Mouse (Mus musculus) layer of hippocampus, adult 9-11 months (tissue): ENCODE data around the gene Scn4b.

ENCODE experiments used
- DNase-seq: peaks from one replicate; pipeline ENCODE4 v3.0.0; 2022

Scn4b gene

DNA sequence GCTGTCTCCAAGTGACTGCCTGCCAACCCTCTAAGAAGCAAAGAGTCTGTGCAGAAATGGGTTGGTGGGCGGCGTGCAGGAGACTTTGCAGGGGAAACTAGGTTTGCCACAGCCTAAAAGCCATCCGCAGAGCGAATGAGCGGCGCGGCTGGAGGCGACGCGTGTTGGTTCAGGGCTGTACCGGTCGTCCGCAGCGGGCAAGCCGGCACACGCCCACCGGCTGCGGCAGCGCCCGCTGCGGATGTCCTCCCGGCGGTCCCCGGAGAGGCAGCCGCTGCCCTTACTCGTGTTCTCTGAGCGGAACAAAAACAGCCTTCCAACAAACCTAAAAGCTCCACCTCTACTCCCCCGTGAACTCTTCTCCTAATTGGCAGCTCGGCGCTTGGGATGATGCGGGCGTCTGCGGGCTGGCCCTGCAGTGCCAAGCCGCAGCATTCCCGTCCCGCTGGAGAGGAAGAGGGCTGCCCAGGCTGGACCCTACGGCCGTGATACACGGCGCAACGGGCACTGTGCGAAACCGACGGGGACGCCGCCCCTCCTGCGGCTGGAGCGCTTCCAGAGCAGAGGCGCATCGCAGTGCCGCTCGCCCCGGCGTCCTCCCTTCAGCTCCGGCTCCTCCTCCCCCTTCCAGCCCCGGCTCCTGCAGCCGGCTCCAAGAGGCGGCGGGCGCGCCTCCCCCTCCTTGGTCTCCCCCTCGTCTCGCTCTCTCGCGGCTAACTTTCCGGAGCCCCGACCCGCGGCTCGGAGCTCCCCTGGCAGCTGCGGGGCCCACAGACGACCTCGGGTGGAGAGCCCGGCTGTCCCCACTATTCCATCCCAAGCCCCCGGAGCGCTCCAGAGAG, at the start of gene Scn4b:
TSS of gene Scn4b (plus strand) at position 205 of the 842 bp plus-strand sequence.
- no peak for DNase-seq

DNA sequence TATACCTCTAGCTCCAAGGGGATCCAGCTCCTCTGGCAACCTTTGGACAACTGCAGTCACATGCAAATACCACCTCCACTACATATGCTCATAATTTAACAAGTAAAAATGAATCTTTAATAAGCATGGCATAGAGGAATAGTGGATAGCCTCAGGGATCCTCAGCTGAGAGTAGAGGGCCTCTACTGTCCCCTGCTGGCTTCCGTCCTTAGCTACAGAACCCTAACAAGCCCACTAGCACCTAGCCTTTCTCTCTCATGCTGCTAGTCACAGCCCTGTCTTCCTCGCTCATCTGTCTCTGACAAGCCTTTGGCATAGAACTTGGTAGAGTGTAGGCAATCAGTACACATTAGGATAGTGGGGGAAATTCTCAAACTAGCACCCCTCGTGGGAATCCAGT, 47.4 kb upstream of the Scn4b start:
- no peak for DNase-seq

DNA sequence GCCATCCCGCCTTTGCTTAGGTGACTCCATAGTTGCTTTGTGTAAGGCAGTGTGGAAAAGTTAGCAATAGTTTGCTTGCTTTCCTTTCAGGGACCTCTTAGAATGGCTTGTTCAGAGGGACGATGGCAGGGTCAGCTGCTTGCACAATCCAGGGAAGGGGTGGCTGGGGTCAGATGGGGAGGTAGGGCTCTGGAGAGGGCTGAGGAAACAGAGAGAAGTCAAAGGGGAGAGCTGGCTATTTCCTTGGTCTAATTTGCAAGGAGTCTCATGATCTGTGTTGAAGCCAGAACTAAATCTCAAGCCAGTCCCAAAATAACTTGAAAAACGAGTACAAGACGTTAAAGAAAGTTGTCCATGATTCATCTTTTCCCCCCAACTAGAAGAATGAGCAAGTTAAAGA, 45.6 kb upstream of the Scn4b start:
- no peak for DNase-seq

GRCm38 (mm10) chr9:45095149-45095937, 42.9 kb upstream of the Scn4b start:
- peak; percentile 9 for DNase-seq

GRCm38 (mm10) chr9:45097877-45098276, 40.3 kb upstream of the Scn4b start:
- no peak for DNase-seq

DNA sequence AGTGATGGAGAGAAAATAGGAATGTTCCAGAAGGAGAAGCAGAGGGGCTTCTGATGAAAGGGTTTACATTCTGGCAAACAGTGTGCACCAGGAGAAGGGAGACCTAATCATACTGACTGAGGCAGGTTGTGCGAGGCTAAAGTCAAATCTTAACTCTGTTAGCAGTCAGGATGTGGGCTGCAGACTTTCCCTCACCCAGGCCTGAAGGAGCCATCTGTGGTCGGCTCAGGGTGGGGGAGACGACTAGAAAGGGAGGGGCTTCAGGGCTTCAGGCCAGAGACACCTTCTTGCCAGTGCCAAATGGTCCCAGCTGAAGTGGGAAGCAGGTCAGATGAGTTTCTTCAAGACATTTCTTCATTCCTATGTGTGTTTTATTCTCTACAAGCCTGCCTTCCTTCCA, 39.8 kb upstream of the Scn4b start:
- no peak for DNase-seq

DNA sequence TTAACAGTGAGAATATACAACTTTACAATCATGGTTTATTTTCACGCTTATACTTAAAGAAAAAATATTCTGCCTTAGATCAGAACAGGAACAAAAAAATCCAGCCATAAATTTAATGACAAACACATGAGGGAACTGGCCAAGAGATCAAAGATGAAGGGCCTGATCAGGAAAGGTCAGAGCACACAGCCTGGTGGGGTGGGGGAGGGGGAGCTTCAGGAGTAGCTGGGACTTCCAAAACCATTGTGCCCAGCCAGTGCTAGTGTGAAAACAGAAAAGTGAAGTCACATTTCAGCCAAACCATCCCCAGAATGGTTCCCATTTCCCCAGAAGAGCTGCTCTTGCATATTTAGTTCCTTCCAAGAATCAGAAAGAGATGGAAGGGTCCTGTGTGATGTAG, 35.7 kb upstream of the Scn4b start:
- DNase-seq, result no peak

DNA sequence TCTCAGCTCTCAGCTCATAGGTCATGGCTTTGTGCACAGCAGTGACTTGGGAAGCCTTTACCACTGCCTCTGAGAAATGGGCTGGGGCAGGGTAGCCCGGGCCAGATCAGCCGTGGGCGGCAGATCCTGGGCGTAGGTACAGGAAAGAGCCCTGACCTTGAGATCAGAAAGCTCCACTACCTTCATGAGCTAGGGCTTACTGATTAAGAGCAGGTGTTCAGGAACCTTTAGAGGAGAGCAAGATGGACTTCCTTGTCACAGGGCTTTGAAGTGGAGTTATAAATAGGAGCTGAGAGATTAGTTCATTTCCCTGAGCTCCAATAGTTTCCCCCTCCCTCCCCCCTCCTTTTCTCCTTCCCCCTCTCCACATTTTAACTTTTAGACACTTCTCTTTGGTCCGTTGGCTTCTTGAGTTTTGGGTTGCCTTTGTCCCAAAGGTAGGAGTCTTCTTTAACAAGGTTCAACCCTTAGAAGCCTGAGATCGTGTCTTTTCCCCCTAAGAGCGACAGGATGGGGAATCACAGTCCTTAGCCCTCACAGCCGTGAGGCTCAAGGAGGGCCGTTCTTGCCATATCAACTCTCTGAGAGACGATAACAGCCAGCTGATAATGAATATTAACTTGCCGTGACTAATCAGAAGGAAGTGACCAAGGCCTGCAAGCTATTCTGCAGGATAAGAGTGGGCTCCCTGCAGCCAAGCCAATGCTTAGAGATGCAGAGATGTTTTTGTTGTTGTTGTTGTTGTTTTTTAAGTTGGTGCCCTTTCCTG, 34.8 kb upstream of the Scn4b start:
- DNase-seq, result no peak

DNA sequence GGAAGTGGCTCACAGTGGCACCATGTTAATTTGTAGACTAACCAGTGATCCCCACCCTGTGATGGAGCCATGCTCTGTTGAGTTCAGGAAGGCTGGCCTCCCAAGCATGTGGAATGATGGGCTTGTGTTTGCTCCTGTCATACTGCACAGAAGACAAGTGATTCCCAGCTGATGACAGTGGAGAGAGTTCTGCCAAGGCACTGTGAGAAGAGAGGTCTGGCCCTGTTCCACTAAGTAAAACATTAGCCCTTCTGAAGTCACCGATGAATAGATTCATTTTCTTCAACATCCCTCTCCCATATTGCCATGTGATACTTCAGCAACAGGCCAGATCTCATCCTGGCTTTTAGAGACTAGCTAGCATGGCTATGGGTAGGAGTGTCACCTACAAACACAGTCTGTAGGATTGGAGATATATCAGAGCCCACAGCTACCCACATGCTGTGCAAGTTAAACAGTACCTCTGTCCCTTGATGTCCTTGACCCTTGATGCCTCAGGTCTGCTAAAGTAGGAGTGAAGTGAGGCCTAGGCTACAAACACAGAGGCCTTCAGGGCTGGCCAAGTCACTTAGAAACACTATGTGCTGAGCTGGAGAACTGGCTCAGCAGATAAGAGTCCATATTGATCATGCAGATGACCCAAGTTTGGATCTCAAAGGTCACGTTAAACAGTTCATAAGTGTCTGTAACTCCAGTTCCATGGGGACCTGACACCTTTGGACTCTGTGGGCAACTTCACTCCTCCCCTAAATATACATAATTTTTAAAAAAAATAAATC, 32.4 kb upstream of the Scn4b start:
- no peak for DNase-seq

DNA sequence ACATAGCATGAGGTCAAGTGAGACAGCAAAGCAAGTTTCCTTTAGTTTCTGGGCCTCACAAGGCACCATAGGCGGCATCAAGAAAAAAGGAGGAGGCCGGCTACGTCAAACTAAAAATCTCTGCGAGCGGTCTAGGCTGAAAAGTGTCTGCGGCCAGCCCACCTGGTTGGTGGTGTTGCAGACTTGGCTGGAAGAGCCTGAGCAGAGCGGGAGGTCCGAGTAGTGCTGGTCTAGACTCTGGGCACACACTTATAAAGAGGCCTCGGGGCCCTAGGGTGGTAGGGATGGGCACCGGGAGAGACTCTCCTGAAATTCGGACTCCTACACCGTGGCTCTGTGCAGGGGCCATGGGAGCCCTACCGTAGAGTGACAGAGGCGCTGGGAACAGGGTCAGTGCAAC, 22.5 kb upstream of the Scn4b start:
- DNase-seq, result peak; percentile 65

DNA sequence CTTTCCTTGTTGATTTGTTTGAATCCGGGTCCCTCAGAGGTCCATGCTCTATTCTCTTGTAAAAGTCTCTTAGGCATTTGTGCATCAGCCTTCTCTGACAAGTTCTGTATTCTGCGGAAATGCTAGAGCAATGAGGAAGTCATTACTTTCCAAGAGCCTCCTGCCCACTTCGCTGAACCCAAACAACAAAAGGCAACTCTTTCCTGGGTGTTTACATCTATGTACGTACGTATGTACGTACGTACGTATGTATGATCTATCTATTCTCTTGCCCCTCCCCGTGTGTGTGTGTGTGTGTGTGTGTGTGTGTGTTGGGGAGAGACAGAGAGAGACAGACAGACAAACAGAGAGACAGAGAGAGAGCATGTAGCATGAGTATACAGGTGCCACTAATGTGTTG, 21.4 kb upstream of the Scn4b start:
- no peak for DNase-seq

GRCm38 (mm10) chr9:45117741-45118431, 20.3 kb upstream of the Scn4b start, which contains the start of gene Scn2b:
Scn2b (plus strand) TSS chr9:45117782.
- DNase-seq, result no peak

GRCm38 (mm10) chr9:45118552-45118951, 19.6 kb upstream of the Scn4b start:
- DNase-seq, result no peak

- DNase-seq, result no peak
Observed at GRCm38 (mm10) chr9:45119316-45119953, 18.8 kb upstream of the Scn4b start.

GRCm38 (mm10) chr9:45119954-45120530, 18.2 kb upstream of the Scn4b start:
- no peak for DNase-seq

DNA sequence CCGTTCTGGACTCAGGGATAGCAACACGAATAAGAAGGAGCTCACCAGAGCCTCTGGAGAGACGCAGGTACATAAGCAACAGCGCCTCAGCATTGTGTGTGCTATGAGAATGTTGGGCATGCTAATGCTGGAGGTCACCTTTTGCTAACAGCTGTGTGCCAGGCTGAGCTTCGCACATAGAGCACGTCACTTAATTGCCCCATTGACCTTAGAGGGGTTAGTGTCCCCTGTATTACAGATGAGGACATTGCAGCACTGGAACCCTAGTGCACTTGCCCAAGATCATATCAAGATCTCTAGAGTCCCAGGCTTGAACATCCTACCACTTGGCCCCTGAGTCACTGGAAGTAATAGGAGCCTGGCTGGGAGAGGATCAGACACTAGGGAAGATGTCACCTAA, 17.6 kb upstream of the Scn4b start:
- DNase-seq, result no peak

GRCm38 (mm10) chr9:45121001-45121400, 17.2 kb upstream of the Scn4b start:
- DNase-seq, result no peak

DNA sequence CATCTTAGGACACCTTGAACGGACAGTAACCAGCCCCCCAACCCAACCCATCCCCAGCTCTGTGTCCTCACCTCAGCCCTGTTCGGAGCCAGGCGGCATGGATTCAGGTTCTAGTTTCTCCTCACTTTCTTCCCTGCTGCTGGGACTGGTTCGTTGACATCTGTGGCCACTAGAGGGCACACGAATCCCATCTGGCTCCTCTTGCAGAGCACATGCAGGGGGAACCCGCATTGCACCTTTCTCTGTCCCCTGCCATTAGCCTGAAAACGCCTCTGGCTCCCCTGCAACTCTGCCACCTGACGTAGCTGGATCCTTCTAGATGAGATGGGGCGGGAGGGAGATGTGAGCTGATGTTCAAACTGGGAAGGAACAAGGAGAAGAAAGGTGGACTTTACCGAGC, 16.4 kb upstream of the Scn4b start:
- peak; percentile 67 for DNase-seq

DNA sequence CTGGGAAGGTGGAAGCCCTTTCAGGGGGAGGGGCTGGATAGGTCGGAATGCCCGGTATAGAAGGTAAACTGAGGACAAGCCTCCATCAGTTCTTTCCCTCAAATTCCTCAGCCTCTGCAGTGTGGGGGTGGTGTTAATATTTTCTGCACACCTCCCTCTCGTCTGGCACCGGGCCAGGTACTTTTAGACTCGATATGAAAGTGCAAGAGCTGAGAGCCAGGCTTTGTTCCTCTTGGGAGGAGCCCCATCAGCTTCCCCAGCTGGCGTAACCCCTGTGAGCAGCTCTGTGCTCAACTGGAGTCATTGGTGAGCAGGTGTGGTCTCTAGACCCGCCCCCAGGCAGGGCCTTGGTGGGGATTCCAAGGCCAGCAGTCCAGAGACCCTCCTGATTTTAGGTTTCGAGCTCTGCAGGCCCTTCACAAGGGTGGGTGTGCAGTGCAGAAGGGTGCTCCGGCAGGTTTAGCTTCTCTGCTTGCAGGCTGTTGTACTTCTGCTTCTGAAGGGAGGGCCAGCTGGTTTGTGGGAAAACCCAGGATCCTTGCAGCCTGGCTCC, 15.9 kb upstream of the Scn4b start:
- peak; percentile 85 for DNase-seq

GRCm38 (mm10) chr9:45125211-45125610, 13.0 kb upstream of the Scn4b start:
- DNase-seq, result no peak

DNA sequence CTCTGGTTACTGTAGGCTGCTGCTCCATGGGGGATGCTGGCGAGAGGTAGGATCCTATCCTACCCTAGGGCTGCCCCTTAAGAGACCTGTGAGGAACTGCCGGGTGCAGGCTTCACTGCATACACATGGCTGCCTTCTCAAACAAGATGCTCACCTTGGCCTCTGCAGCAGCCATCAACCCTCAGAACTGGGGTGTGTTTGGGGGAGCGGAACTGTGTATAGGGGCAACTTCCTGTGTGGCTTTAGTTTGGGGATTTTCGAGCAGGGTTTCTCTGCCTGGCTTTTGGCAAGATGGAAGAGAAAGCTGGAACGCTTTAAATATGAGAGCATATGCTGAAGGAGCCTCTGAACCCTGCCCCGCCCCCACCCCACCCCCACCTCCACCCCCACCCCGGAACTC, 11.3 kb upstream of the Scn4b start:
- no peak for DNase-seq
